Mouse (Mus musculus): ENCODE measurements around the gene Pex10. TPM values are rescaled to one million over a fixed set of nuclear protein-coding genes. Genes with fewer than 3 reads are reported as not detected.

Pex10 gene
- total RNA-seq, 2 experiments from 2014 or later: 18.4 to 23.7 TPM

DNA sequence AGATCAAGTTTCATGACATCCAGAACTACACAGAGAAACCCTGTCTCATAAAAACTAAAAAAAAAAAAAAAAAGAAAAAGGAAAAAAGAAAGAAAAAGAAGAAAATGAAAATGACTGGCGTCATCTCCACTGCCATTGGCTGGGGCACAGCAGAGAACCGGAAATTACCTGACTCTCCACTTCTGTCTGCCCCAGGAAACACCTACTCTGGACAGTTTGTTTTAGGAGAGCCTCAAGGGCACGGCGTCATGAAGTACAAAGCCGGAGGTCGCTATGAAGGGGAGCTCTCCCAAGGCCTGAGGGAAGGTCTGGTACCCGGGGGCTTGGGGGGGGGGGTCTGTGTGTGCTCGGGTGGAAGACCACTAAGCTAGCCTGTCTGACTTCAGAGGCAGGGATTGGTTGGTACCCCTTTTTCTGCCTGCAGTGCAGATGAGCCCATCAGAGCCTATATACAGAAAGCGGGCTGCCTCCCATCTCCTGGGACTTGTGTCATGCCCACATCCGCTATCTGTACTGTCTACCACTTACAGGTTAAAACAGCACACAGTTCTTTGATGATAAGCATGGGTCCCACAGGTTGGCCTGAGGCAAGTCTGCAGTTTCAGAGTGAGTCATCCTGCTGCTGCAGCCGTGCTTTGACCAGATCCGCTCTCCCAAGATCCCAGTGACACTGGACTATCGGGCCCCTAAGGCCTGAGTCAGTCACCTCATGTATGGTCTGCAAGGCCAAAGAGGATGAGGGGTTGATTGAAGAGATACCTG lies 24.1 kb downstream of the Pex10 start:
- intact Hi-C loops (cut with DNase I): no loop called here
- no peak for DNase-seq

DNA sequence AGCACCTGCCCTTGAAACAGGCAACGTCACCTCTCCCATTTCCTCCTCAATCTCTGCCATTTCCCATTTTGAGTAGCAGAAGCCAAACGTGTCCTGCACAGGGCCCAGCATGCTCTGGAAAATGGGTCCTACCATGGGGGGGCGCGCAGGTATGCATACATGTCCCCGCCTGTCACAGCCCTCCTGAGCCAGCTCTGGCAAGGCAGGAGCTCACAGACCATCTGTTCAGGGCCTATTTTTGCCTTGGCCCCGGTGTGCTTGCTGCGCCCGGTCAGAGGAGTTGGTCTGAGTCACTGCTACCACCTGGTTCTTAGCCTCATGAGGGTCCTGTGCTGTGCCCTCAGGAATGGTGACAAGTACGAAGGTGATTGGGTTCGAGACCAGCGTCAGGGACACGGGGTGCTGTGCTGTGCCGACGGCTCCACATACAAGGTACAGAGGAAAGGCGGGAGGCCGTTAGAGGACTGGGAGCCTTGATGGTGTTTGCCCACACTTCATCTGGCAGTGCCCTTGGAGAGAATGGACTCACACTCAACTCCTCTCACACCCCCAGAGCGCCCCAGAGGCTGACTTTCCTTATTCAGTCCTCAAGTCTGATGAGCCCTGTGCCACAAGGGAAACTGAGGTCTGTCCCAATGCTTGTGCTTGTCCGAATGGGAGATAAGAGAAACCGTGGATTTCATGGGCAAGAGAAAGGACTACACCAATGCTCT lies 26.1 kb downstream of the Pex10 start:
- intact Hi-C loops (cut with DNase I): no loop called here
- no peak for DNase-seq

DNA sequence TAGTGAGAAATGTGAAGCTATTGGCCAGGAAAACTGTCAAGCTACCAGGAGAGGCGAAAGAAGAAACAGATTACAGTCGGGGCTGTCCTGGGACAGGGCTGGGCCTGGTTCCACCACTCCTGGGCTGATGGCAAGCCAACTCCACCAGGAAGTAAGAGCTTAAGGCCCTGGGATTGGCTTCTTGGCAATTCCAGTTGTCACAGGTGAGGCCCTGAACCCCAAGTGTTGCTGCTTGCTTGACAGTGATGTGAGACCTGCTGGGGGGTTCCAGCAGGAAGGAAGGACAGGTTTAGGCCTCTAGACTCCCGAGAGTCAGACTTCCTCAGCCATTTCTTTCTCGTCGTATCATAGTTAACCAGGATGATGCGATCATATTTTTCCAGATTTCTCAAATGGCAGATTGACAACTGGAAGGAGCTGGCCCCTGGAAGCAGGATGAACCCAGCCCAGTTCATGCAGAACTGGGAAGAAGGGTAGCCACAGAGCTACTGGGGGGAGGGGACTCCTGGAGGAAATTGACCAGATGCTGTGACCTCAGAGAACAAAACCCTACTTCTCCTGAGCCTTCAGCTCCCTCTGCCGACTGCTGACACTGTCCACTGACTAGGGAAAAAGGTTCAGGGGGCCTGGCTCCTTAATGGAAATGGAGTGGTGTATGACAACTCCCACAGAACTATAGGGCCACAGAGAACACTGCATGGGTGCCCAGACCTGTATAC lies 26.8 kb downstream of the Pex10 start:
- intact Hi-C loops (cut with DNase I): no loop called here
- DNase-seq: no peak

DNA sequence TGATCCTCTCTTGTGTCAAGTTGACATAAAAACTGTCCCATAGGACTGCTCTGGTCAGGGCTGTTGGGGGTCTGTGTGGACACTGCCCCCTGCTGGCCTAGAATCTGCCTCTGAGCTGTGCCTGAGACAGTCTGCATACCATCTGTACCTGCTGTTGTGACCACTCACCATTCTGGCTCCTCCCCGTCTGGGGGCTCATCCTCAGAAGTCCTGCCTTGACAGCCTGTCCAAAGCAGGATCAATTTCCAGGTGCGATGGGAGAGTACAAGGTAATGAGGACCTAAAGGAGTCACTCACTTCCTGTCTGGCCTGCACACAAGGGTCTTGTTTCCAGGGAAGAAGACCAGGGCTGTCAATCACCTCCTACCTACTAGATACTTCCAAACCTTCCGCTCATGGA lies 27.7 kb downstream of the Pex10 start:
- peak; percentile 35 to 53 for DNase-seq
- intact Hi-C loops (cut with DNase I): no loop called here

GRCm38 (mm10) chr4:155095238-155095900 lies 28.6 kb downstream of the Pex10 start:
- peak; percentile 91 to 94 for DNase-seq

GRCm38 (mm10) chr4:155095967-155096366 lies 29.2 kb downstream of the Pex10 start:
- intact Hi-C loops (cut with DNase I): loop anchor here (1.0 kb wide), 2 partner anchors 153 to 212 kb away; partner anchors contain the start of gene Faap20
- DNase-seq: no peak

More at GRCm38 (mm10) chr4:155095238-155095900, 28.6 kb downstream of the Pex10 start:
- intact Hi-C loops (cut with DNase I): loop anchor here (1.0 kb wide), 2 partner anchors 154 to 213 kb away; partner anchors contain the start of gene Faap20

GRCm38 (mm10) chr4:155097452-155097851 lies 30.6 kb downstream of the Pex10 start:
- intact Hi-C loops (cut with DNase I): no loop called here
- no peak for DNase-seq

DNA sequence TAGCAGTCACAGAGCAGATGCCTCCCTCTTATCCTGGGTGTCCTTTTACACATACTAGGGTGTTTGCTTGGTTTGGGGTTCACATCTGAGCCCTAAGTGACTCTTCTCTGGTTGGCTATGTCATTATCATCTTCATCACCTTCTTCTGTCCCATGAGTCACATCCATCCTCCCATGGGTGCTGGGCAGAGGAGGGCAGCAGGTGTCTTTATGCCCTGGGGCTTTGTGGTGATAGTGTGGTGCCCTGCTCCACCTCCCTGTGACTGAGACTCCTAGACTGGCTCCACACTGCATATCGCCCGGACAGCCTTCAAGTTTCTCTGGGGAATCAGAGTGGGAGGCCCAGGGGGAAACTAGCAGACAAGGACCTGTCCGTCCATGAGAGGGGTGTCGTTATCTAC lies 31.8 kb downstream of the Pex10 start:
- intact Hi-C loops (cut with DNase I): no loop called here
- DNase-seq: no peak

GRCm38 (mm10) chr4:155107886-155108285 lies 41.1 kb downstream of the Pex10 start:
- intact Hi-C loops (cut with DNase I): no loop called here
- no peak for DNase-seq

- no peak for DNase-seq
- intact Hi-C loops (cut with DNase I): no loop called here
Measured at GRCm38 (mm10) chr4:155109471-155109870, 42.7 kb downstream of the Pex10 start.

GRCm38 (mm10) chr4:155113766-155114410 lies 47.1 kb downstream of the Pex10 start:
- no peak for DNase-seq
- intact Hi-C loops (cut with DNase I): no loop called here

DNA sequence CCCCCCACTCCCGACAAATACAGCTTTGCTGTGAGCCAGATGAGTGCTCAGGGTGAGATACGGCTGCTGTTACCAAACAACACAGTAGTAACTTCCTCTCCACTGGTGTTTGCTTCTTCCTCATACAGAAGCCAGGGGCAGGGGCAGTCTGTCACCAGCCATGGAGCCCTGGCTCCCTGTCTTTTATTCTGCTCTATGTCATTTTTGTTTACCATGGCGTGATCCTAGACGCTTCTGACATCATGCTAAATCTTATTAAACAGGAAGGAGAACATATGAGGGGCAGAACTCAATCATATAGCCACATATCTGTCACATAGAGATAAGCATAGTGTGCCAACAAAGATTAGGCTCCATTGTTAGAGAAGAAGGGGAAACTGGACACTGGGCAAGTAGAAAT lies 49.8 kb downstream of the Pex10 start:
- no peak for DNase-seq
- intact Hi-C loops (cut with DNase I): no loop called here

- DNase-seq: no peak
- intact Hi-C loops (cut with DNase I): no loop called here
Measured at GRCm38 (mm10) chr4:155117396-155117978, 50.7 kb downstream of the Pex10 start.

DNA sequence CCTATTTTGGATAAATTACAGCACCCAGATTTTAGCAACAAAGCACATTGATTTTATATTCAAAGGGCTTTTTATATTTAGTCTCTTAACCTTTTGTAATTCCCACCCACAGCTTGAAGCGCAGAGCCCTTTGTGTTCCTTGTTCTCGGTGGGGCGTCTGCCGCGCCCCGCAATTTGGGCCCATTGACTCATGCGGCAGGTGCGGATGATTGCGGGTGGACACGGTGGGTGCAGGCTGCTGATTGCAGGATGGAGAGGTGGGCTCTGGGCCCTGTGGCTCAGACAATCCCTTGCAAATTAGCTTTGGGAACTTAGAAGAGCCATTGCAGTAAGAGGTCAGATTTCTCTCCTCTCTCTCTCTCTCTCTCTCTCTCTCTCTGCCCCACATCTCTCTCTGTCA lies 51.5 kb downstream of the Pex10 start:
- no peak for DNase-seq
- intact Hi-C loops (cut with DNase I): no loop called here

DNA sequence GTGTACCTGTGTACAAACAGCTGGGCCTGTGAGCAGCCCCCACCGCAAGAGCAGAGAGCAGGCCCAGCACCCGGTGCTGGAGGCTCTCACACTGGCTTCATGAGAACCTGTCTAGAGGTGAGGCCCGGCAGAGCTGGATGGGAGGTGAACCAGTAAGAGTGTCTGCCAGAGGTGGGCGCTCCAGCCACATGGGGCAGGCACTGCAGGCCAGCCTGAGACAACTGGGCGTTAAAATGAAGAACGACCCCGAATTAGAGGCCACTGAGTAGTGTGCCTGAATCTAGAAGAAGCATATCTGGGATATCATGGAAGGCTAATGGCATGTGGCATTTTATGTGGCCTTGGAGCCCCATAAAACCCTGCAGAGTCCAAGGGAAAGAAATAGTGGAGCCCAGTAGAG lies 53.2 kb downstream of the Pex10 start:
- intact Hi-C loops (cut with DNase I): no loop called here

GRCm38 (mm10) chr4:155120583-155120982 lies 53.8 kb downstream of the Pex10 start:
- intact Hi-C loops (cut with DNase I): no loop called here
- no peak for DNase-seq

More for the DNA sequence above, 53.2 kb downstream of the Pex10 start:
- no peak for DNase-seq

GRCm38 (mm10) chr4:155121222-155121621 lies 54.4 kb downstream of the Pex10 start:
- intact Hi-C loops (cut with DNase I): no loop called here
- no peak for DNase-seq

Measured in heart, postnatal 10 days (tissue).